Mouse (Mus musculus): Measurements from ENCODE around the gene Retreg3. TPM values are rescaled to one million over a fixed set of nuclear protein-coding genes. Genes with fewer than 3 reads are reported as not detected.

The Retreg3 gene
- polyA plus RNA-seq, 1 experiment from 2014 or later = 19.1 TPM

DNA sequence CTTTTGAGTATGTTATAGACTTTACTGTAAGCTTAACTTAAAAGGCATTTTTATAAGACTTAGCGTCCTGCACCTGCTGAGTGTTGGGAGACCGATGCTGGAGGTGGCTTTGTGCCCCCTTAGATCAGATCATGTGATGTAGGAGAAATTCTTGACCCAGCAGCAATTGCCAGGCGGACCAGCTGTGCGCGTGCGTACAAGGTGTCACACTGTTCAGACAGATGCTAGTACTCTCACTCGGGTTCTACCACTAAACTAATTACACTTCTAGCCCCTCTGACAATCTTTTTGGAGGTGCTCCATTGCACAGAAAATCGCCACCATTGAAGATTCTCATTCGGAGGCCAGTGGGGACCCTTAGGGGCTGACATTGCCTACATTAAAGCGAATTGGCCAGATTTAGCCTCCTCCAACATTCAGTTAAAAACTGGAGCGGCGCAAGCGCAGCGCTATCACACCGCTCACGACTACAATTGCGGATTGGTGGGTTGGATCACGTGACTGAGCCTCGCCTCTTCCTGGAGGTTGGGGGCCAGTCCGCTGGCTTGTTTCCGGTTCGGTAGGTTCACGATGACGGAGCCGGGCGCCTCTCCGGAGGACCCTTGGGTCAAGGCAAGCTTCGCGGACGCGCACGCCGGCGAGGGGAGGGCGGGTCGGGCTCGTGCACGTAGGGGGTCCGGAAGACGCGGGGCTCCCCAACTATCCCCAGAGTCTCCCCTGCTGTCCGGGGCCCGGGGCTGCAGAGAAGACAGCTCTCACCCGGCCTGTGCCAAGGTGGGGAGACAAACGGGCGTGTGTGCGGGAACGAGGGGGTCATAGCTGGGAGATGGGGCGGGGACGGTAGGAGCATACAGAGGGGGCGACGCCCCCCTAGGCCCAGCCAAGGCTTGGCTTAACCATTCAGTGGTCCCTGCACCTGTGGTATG is 32.7 kb downstream of the Retreg3 start, which contains the start of gene Mlx:
Gene Mlx, plus strand, starts transcription at position 522 of the 926 bp plus-strand sequence.
- peak within 1 kb of the TSS; percentile 93 for H3K4me2 ChIP-seq
- ATAC-seq (ENCODE audit: insufficient number of reproducible peaks, insufficient read depth, low FRiP score, low TSS enrichment, low read depth) = peak; percentile 75
- no peaks in the 10 kb centered on the region for H3K27me3 ChIP-seq
- peak within 1 kb of the TSS; percentile 85 for H3K9ac ChIP-seq (replicated peaks)
- H3K36me3 ChIP-seq = peaks cover 51% of the 10 kb centered on the region
- 2% methylated on average over 52 of the region's 52 CpGs for WGBS
- H3K4me3 ChIP-seq (replicated peaks) = peak within 1 kb of the TSS; percentile 87
- peak within 1 kb of the TSS; percentile 83 for H3K27ac ChIP-seq
- peaks cover 30% of the 10 kb centered on the region for H3K4me1 ChIP-seq (replicated peaks)
- no peaks in the 10 kb centered on the region for H3K9me3 ChIP-seq

DNA sequence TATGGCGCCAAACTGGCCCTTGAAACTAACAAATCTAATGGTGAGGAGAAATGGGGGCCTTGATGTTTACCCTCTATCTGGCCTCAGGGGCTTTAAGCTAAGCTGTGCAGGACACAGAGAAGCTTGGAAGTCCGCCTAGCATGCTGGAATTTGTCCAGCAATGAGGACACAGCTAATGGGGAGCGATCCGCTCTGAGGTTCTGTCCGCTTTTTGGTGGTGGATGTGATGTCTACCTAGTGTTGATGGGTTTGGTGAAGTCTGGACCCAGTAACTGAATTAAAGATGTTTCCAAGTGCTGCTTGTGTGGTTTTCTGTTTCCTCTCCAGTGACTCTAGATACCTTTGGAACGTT is 33.4 kb downstream of the Retreg3 start:
- H3K27me3 ChIP-seq = peaks cover 7% of the 10 kb centered on the region
- WGBS = 82% methylated on average over 6 of the region's 6 CpGs
- H3K27ac ChIP-seq = peak overlapping the region; percentile 83; the same call in 1 of the 2 replicates
- peaks cover 43% of the 10 kb centered on the region for H3K36me3 ChIP-seq
- H3K9me3 ChIP-seq = no peaks in the 10 kb centered on the region
- peak overlapping the region; percentile 87 for H3K4me3 ChIP-seq (replicated peaks)
- peaks cover 30% of the 10 kb centered on the region for H3K4me1 ChIP-seq (replicated peaks)
- peak overlapping the region; percentile 85; the same call in 1 of the 2 replicates for H3K9ac ChIP-seq (replicated peaks)
- peak overlapping the region; percentile 93 for H3K4me2 ChIP-seq
- no peak for ATAC-seq (ENCODE audit: insufficient number of reproducible peaks, insufficient read depth, low FRiP score, low TSS enrichment, low read depth)

DNA sequence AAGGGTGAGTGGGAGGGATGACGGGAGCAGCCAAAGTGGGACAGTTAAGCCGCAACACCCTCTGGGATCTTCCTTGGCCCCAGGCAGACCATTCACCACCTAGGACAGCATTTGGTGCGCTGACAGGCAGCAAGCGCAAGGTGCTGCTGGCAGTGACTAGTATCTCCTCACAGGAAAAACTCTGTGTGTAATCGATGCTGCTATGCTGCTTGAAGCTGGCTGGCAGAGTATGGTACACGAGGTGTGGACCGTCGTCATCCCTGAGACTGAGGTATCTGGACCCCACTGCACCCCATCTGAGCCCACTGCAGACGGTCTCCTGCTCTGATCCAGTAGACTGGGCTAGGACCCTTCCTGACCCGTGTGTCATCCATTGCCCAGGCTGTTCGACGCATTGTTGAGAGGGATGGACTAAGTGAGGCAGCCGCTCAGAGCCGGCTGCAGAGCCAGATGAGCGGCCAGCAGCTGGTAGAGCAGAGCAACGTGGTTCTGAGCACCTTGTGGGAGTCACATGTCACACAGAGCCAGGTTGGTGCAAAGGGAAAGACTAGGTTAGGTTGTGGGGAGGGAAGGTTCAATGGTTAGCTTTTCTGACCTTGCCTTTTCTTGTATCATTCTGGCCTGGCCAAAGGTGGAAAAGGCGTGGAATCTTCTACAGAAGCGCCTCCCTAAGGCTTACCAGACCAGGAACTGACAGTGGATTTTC is 33.9 kb downstream of the Retreg3 start:
- Histone ChIP-seq H3K4me1 (replicated peaks) (peaks cover 30% of the 10 kb centered on the region), H3K9ac (replicated peaks) (no peak overlapping the region), H3K4me3 (replicated peaks) (no peak overlapping the region), H3K4me2 (0 out of 2 replicates have a peak overlapping the region, but pooled peaks have one; percentile 93), H3K27ac (peak overlapping the region; percentile 83; the same call in 1 of the 2 replicates), H3K36me3 (peaks cover 38% of the 10 kb centered on the region), H3K9me3 (no peaks in the 10 kb centered on the region), H3K27me3 (peaks cover 12% of the 10 kb centered on the region)
- ATAC-seq (ENCODE audit: insufficient number of reproducible peaks, insufficient read depth, low FRiP score, low TSS enrichment, low read depth) = no peak
- WGBS = 92% methylated on average over 18 of the region's 18 CpGs

GRCm38 (mm10) chr11:101084811-101085210 is 34.9 kb downstream of the Retreg3 start:
- Histone ChIP-seq H3K4me3 (replicated peaks) (no peak overlapping the region), H3K9ac (replicated peaks) (no peak overlapping the region), H3K4me2 (no peak overlapping the region), H3K27me3 (peaks cover 21% of the 10 kb centered on the region), H3K27ac (no peak overlapping the region), H3K36me3 (peaks cover 29% of the 10 kb centered on the region), H3K4me1 (replicated peaks) (peaks cover 32% of the 10 kb centered on the region), H3K9me3 (no peaks in the 10 kb centered on the region)
- ATAC-seq (ENCODE audit: insufficient number of reproducible peaks, insufficient read depth, low FRiP score, low TSS enrichment, low read depth) = no peak
- WGBS = 93% methylated on average over 12 of the region's 12 CpGs

GRCm38 (mm10) chr11:101084246-101084645 is 35.4 kb downstream of the Retreg3 start:
- Histone ChIP-seq H3K36me3 (peaks cover 23% of the 10 kb centered on the region), H3K27me3 (peaks cover 27% of the 10 kb centered on the region), H3K4me1 (replicated peaks) (peaks cover 36% of the 10 kb centered on the region), H3K27ac (no peak overlapping the region), H3K4me2 (no peak overlapping the region), H3K9me3 (no peaks in the 10 kb centered on the region), H3K4me3 (replicated peaks) (no peak overlapping the region), H3K9ac (replicated peaks) (no peak overlapping the region)
- no peak for ATAC-seq (ENCODE audit: insufficient number of reproducible peaks, insufficient read depth, low FRiP score, low TSS enrichment, low read depth)
- 85% methylated on average over 14 of the region's 14 CpGs for WGBS

- Histone ChIP-seq H3K4me3 (replicated peaks) (peak overlapping the region; percentile 86), H3K9me3 (no peaks in the 10 kb centered on the region), H3K4me2 (peak overlapping the region; percentile 99), H3K9ac (replicated peaks) (peak overlapping the region; percentile 88), H3K4me1 (replicated peaks) (peaks cover 32% of the 10 kb centered on the region), H3K36me3 (peaks cover 15% of the 10 kb centered on the region), H3K27ac (peak overlapping the region; percentile 88), H3K27me3 (peaks cover 38% of the 10 kb centered on the region)
- ATAC-seq (ENCODE audit: insufficient number of reproducible peaks, insufficient read depth, low FRiP score, low TSS enrichment, low read depth) = 0 out of 2 replicates have a peak, but pooled peaks have one; percentile 1
- 33% methylated on average over 19 of the region's 19 CpGs for WGBS
Observed at GRCm38 (mm10) chr11:101083083-101083697, 36.5 kb downstream of the Retreg3 start.

- H3K4me3 ChIP-seq (replicated peaks) = peak within 1 kb of the TSS; percentile 86
- H3K9ac ChIP-seq (replicated peaks) = peak within 1 kb of the TSS; percentile 88
- peaks cover 25% of the 10 kb centered on the region for H3K4me1 ChIP-seq (replicated peaks)
- under 1% methylated on average over 51 of the region's 51 CpGs for WGBS
- H3K27ac ChIP-seq = peak within 1 kb of the TSS; percentile 88
- peak; percentile 73 for ATAC-seq (ENCODE audit: insufficient number of reproducible peaks, insufficient read depth, low FRiP score, low TSS enrichment, low read depth)
- peak within 1 kb of the TSS; percentile 99 for H3K4me2 ChIP-seq
- H3K9me3 ChIP-seq = no peaks in the 10 kb centered on the region
- peaks cover 15% of the 10 kb centered on the region for H3K36me3 ChIP-seq
- peaks cover 45% of the 10 kb centered on the region for H3K27me3 ChIP-seq
Observed at GRCm38 (mm10) chr11:101082208-101083082, 37.2 kb downstream of the Retreg3 start, which contains the start of gene Coasy. TSS of gene Coasy (plus strand) at chr11:101082565.

- no peak for ATAC-seq (ENCODE audit: insufficient number of reproducible peaks, insufficient read depth, low FRiP score, low TSS enrichment, low read depth)
- peak overlapping the region; percentile 99 for H3K4me2 ChIP-seq
- H3K9ac ChIP-seq (replicated peaks) = peak overlapping the region; percentile 35
- H3K27me3 ChIP-seq = peaks cover 53% of the 10 kb centered on the region
- H3K36me3 ChIP-seq = peaks cover 15% of the 10 kb centered on the region
- no peaks in the 10 kb centered on the region for H3K9me3 ChIP-seq
- H3K4me3 ChIP-seq (replicated peaks) = peak overlapping the region; percentile 86
- H3K27ac ChIP-seq = no peak overlapping the region
- WGBS = 7% methylated on average over 10 of the region's 10 CpGs
- H3K4me1 ChIP-seq (replicated peaks) = peaks cover 24% of the 10 kb centered on the region
Observed at GRCm38 (mm10) chr11:101081659-101082058, 38.0 kb downstream of the Retreg3 start.

DNA sequence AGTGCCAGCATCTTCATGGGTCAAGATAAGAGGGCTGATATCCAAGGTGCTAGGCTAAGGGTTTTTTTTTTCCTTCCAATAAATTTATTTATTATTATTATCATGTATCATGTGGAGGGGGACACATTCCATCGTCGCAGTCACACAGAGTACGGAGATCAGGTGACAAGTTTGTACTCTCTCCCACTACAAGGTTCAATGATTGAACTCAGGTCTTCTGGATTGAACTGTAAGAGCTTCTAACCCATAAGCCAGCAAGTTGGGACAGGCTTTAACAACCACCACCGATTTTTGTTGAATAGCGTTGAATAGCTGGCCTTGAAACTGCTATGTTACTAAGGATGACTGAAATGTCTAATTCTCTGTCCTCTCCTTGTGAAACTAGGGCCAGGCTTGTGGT is 39.3 kb downstream of the Retreg3 start:
- WGBS = 61% methylated on average over 5 of the region's 5 CpGs
- Histone ChIP-seq H3K4me1 (replicated peaks) (peaks cover 14% of the 10 kb centered on the region), H3K36me3 (peaks cover 9% of the 10 kb centered on the region), H3K27me3 (peaks cover 62% of the 10 kb centered on the region), H3K9me3 (no peaks in the 10 kb centered on the region), H3K4me2 (no peak overlapping the region), H3K27ac (no peak overlapping the region), H3K9ac (replicated peaks) (no peak overlapping the region), H3K4me3 (replicated peaks) (no peak overlapping the region)
- no peak for ATAC-seq (ENCODE audit: insufficient number of reproducible peaks, insufficient read depth, low FRiP score, low TSS enrichment, low read depth)

DNA sequence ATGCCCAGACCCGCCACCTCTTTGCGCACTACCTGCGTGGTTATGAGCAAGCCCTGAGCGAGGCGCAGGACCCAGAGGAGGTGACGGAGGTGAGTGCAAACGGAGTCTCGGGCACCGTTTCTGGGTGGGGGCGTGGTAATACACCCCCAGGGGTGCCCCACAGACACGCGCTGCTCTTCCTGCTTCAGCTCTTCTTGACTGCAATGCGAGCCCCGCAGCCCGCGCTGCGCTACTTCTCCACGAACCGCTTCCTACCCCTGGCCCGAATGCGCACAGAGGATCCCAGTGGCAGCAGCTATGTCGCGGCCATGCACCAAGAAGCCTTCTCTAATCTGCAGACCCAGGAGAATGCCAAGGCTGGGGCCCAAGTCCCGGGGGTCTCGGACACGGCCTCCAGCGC is 39.9 kb downstream of the Retreg3 start:
- Histone ChIP-seq H3K9me3 (no peaks in the 10 kb centered on the region), H3K9ac (replicated peaks) (no peak overlapping the region), H3K4me2 (peak overlapping the region; percentile 11), H3K27ac (no peak overlapping the region), H3K36me3 (peaks cover 2% of the 10 kb centered on the region), H3K27me3 (peaks cover 62% of the 10 kb centered on the region), H3K4me3 (replicated peaks) (peak overlapping the region; percentile 16; the same call in 1 of the 2 replicates), H3K4me1 (replicated peaks) (peaks cover 14% of the 10 kb centered on the region)
- 3% methylated on average over 27 of the region's 27 CpGs for WGBS
- no peak for ATAC-seq (ENCODE audit: insufficient number of reproducible peaks, insufficient read depth, low FRiP score, low TSS enrichment, low read depth)

All from limb, embryonic 12.5 days (tissue).